Mouse (Mus musculus) midbrain, postnatal 0 days (tissue): Measurements from ENCODE around the gene App. TPM values are rescaled to one million over a fixed set of nuclear protein-coding genes. Genes with fewer than 3 reads are reported as not detected.
A peak's percentile ranks its signal among the peaks of the same experiment; 100 is the strongest.

Source experiments
- ATAC-seq: fragments of 200-750 bp; cut with Nextera tagmentation; 2 replicates; pipeline ENCODE4 v1.8.0; 2017; ENCODE audit warnings: moderate number of reproducible peaks, mild to moderate bottlenecking, moderate TSS enrichment, moderate library complexity; ENCODE audit not compliant: low FRiP score
- DNase-seq: peaks from one replicate; pipeline ENCODE4 v3.0.0-alpha.2; 2015; ENCODE audit warnings: low spot score
- H3K27ac ChIP-seq: fragments of 300-500 bp; sonication (generic); 2 replicates; pipeline ENCODE4 v1.5.1; 2014; ENCODE audit warnings: low read depth, mild to moderate bottlenecking, low read length, mixed read lengths
- H3K27me3 ChIP-seq: fragments of 300-500 bp; sonication (generic); 2 replicates; pipeline ENCODE4 v1.6.1; 2014; ENCODE audit warnings: low read length, control low read depth, mixed read lengths; ENCODE audit not compliant: insufficient read depth
- H3K36me3 ChIP-seq: fragments of 300-500 bp; sonication (generic); 2 replicates; pipeline ENCODE4 v1.6.1; 2014; ENCODE audit warnings: low read length, control low read depth, mixed read lengths; ENCODE audit not compliant: insufficient read depth
- H3K4me1 ChIP-seq: fragments of 300-500 bp; sonication (generic); 2 replicates; pipeline ENCODE4 v1.6.1; 2014; ENCODE audit warnings: mild to moderate bottlenecking, control low read depth, antibody characterized with exemption, low read length, mixed read lengths; ENCODE audit not compliant: insufficient read depth
- H3K4me2 ChIP-seq: fragments of 300-500 bp; sonication (generic); 2 replicates; pipeline ENCODE4 v1.6.1; 2014; ENCODE audit warnings: low read depth, mild to moderate bottlenecking, low read length, mixed read lengths; ENCODE audit not compliant: poor library complexity, severe bottlenecking
- H3K4me3 ChIP-seq: fragments of 300-500 bp; sonication (generic); 2 replicates; pipeline ENCODE4 v1.5.1; 2014; ENCODE audit warnings: low read depth, mild to moderate bottlenecking, low read length, moderate library complexity
- H3K9ac ChIP-seq: fragments of 300-500 bp; sonication (generic); replicated peaks from 2 replicates; pipeline ENCODE4 v1.6.1; 2014; ENCODE audit warnings: mild to moderate bottlenecking, low read length, moderate library complexity, mixed read lengths; ENCODE audit not compliant: poor library complexity, severe bottlenecking
- H3K9me3 ChIP-seq: fragments of 300-500 bp; sonication (generic); 2 replicates; pipeline ENCODE4 v1.6.1; 2016; ENCODE audit warnings: low read length, control low read depth
- CTCF ChIP-seq: IDR thresholded peaks from 2 replicates; pipeline ENCODE4 v1.5.1; 2016; ENCODE audit warnings: antibody characterized with exemption, mild to moderate bottlenecking
- WGBS: fragments of 180-500 bp; shearing (Covaris S2); extraction: QIAGEN DNeasy Blood & Tissue Kit; methylation state at CpG from one replicate; pipeline ENCODE4 v1.1.7; 2014; 5-methylcytosine and 5-hydroxymethylcytosine counted together
- polyA plus RNA-seq: library from polyadenylated mRNA; unstranded; fragments of >200 nt; fragmentation: Nextera tagmentation; extraction: Ambion mirVana; gene quantifications from 2 replicates; pipeline ENCODE4 v1.2.1, GENCODE M21; 2015
- total RNA-seq: library from RNA; depleted of rRNA; stranded (reverse); fragments of >200 nt; gene quantifications from 2 replicates; pipeline ENCODE4 v1.2.3, GENCODE M21; 2014

The App gene
- total and polyA plus RNA-seq, 2 experiments from 2014 or later, result 511 to 597 TPM

DNA sequence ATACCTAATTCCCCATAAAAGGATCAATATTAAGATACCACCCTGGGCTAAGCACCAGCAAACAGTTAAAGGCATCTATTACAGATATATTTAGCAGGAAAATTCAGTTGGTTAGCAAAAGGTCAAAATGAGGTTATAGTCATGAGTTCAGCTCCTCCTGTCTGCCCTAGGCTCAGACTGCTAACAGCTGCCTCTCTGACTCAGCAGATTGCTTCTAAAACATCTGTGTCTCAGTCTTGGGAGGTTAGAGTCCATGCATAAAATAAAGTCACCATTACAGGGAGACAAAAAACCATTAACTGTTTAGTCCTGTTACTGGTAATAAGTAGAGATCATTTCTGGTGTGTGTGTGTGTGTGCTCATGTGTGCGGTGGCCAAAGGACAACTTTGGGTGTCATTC lies 58.8 kb downstream of the App start:
- no peaks in the 10 kb centered on the region for H3K9me3 ChIP-seq
- H3K36me3 ChIP-seq, result peaks cover 3% of the 10 kb centered on the region; the same call in 1 of the 2 replicates
- H3K9ac ChIP-seq, result no peak overlapping the region
- H3K4me3 ChIP-seq, result no peak overlapping the region
- peaks cover 6% of the 10 kb centered on the region for H3K4me1 ChIP-seq
- TF ChIP-seq CTCF, result no peak
- no peaks in the 10 kb centered on the region for H3K27me3 ChIP-seq
- DNase-seq (no peak), ATAC-seq (no peak)
- 100% methylated on average over 1 of the region's 1 CpGs for WGBS
- H3K27ac ChIP-seq, result no peak overlapping the region
- no peak overlapping the region for H3K4me2 ChIP-seq

DNA sequence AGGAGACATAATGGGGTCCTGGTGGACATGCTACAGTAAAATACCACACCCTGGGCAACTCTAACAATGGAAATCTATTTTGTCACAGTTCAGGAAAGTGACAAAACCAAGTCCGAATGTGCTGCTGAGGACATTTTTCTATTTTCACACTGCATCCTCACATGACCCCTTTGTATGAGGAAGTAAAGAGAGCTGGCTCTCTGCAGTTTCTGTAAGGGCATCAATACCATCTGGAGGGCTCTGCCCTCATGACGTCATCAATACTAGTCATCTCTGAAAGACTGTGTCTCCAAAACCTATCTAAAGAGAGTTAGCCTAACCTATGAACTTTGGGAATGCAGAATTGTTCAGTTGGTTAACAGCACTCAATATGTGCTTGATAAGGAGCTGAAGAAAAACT lies 59.6 kb downstream of the App start:
- no peak for DNase-seq
- no peak overlapping the region for H3K9ac ChIP-seq
- no peaks in the 10 kb centered on the region for H3K27me3 ChIP-seq
- ATAC-seq, result no peak
- H3K4me1 ChIP-seq, result peaks cover 6% of the 10 kb centered on the region
- no peak overlapping the region for H3K4me2 ChIP-seq
- no peak for TF ChIP-seq CTCF
- no peaks in the 10 kb centered on the region for H3K9me3 ChIP-seq
- 91% methylated on average over 2 of the region's 2 CpGs for WGBS
- H3K36me3 ChIP-seq, result peaks cover 3% of the 10 kb centered on the region; the same call in 1 of the 2 replicates
- no peak overlapping the region for H3K27ac ChIP-seq
- no peak overlapping the region for H3K4me3 ChIP-seq

DNA sequence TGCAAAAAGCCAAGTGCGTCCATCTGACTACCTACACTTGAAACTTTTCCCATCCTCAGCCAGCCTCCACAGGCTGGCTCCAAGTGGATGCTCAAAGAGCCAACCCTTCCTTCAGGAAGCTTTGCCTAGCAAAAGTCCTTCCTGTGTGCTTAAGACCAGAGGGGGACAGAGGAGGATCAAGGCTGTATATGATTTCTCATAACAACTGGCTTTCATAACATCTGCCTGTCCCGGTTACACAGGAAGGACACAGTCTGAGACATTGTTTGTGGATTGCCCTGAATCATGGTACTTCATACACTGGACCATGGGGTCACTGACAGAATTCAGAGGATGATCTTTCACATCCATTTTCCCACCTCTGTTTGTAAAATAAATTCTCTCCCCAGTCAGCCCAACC lies 61.3 kb downstream of the App start:
- Histone ChIP-seq H3K9me3 (no peaks in the 10 kb centered on the region), H3K27ac (no peak overlapping the region), H3K27me3 (no peaks in the 10 kb centered on the region), H3K4me2 (no peak overlapping the region), H3K36me3 (no peaks in the 10 kb centered on the region), H3K9ac (no peak overlapping the region), H3K4me3 (no peak overlapping the region), H3K4me1 (peaks cover 6% of the 10 kb centered on the region)
- DNase-seq, result no peak
- WGBS, result 74% methylated on average over 2 of the region's 2 CpGs
- ATAC-seq, result no peak
- TF ChIP-seq CTCF, result no peak

DNA sequence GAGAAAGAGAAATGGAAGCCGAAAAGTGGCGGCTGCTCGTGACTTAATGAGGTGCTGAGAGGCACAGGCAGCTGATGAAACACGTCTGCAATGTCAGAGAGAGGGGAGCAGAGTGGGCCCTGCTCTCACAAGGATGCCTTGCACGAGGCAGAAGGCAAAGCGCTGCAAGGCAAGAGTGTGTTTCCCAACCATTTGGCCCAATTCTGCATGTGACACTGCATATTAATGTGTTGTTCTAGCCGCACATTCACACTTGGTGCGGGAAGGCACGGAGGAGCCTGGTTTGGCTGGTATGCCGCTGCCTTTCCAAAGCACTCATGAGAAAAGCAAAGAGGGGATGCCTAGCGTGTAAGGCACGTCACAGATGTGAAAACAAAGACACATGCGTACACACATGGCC lies 63.1 kb downstream of the App start:
- peaks cover 7% of the 10 kb centered on the region for H3K4me1 ChIP-seq
- H3K36me3 ChIP-seq, result no peaks in the 10 kb centered on the region
- no peak overlapping the region for H3K4me3 ChIP-seq
- 0 out of 2 replicates have a peak overlapping the region, but pooled peaks have one; percentile 10 for H3K4me2 ChIP-seq
- H3K27ac ChIP-seq, result peak overlapping the region; percentile 63
- no peaks in the 10 kb centered on the region for H3K27me3 ChIP-seq
- 34% methylated on average over 13 of the region's 13 CpGs for whole genome bisulfite sequencing
- peak; percentile 76 for ATAC-seq
- no peak overlapping the region for H3K9ac ChIP-seq
- H3K9me3 ChIP-seq, result no peaks in the 10 kb centered on the region
- peak; percentile 58 for DNase-seq
- no peak for TF ChIP-seq CTCF

DNA sequence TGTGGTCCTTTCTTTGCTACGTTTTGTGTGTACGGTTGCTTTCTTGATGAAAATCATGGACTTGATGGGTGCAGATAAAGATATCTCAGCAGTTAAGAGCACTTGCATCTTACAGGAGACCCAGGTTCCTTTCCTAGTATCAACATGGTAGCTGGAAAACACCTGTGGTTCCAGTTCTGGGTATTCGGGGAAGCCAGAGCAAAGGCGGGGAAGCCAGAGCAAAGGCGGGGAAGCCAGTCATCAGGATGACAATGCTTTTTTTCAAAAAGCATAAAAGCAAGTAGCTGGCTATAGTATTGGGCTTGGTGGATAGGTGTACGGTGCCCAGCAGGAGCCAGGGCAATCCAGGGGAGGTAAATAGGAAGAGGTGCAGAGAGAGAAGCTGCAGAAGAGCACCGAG lies 65.1 kb downstream of the App start:
- no peak for DNase-seq
- WGBS, result 83% methylated on average over 7 of the region's 7 CpGs
- Histone ChIP-seq H3K4me2 (no peak overlapping the region), H3K27me3 (no peaks in the 10 kb centered on the region), H3K9ac (no peak overlapping the region), H3K36me3 (no peaks in the 10 kb centered on the region; the same call in 1 of the 2 replicates), H3K4me1 (peaks cover 9% of the 10 kb centered on the region), H3K9me3 (no peaks in the 10 kb centered on the region), H3K4me3 (no peak overlapping the region), H3K27ac (no peak overlapping the region)
- TF ChIP-seq CTCF, result no peak
- ATAC-seq, result no peak

DNA sequence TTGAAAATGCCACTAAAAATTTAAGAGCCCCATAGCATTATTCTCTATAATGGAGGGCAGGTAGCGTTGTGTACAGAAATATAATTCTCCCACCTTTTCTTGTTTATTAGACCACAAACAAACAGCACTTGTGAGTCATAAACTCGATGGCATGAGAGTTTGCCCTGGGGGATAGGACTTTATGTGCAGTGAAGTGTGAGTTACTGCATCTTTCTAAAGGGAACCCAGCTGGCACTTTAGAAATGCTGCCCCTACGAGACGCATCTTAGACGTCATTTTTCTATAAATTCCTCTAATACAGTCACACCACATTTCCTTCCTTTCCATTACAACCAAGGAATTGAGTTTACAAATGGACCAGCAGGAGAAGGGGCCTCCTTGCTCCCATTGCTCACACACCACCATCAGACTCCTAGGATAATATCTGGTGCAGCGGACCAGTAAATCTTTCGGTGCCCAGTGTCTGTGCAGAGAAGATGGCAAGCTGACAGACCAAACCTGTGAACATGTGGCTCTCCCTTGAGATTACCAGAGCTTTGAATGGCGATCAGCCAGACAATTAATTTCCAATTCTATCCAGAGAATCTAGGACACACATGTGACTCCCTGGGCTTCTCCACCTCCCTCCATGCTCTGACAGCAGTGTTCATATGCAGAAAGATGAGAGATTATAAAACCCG lies 66.8 kb downstream of the App start:
- no peak overlapping the region for H3K27ac ChIP-seq
- H3K4me1 ChIP-seq, result peaks cover 9% of the 10 kb centered on the region
- H3K9ac ChIP-seq, result no peak overlapping the region
- no peak for TF ChIP-seq CTCF
- ATAC-seq, result no peak
- DNase-seq, result peak; percentile 86
- no peak overlapping the region for H3K4me2 ChIP-seq
- no peaks in the 10 kb centered on the region for H3K27me3 ChIP-seq
- no peak overlapping the region for H3K4me3 ChIP-seq
- no peaks in the 10 kb centered on the region for H3K9me3 ChIP-seq
- no peaks in the 10 kb centered on the region; the same call in none of the 2 replicates for H3K36me3 ChIP-seq
- 37% methylated on average over 9 of the region's 9 CpGs for WGBS
